Mouse (Mus musculus): Measurements from ENCODE around the gene Kalrn. TPM values are rescaled to one million over a fixed set of nuclear protein-coding genes. Genes with fewer than 3 reads are reported as not detected.

The Kalrn gene
- polyA plus RNA-seq, 1 experiment from 2014 or later: 23.0 TPM

DNA sequence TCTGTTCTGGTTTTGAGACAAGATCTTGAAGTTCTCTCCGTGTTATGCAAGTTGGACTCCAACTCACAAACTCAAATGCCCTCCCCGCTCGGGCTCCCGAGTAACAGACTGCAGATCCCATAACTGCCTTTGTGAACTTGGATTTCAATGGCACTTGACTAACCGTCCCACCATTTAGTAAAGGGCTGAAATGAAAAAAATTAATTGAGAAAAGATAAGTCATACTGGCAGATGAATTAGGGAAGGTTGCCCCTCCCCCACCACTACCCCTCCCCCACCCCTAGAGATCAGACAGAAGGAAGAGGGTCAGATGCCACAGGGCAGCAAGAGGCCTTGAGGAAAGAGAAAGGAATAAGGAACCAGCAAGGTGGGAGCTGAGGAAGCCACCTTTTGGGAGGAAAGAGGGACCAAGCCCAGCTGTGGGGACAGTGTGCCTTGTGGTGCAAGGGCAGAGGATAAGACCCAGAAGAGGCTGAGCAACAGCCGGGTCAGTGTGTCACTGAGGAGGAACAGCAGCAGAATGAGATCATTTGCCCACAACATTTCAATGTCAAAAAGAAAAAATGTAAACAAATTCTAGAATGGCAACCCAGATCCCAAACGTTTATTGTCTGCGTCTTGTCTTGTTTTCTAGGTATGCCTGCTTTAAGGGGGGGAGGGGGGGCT lies 21.4 kb upstream of the Kalrn start:
- Histone ChIP-seq H3K4me2 (no peak overlapping the region), H3K4me1 (ENCODE audit: control insufficient read depth, insufficient read depth, low read length) (peaks cover 6% of the 10 kb centered on the region; the same call in 1 of the 2 replicates), H3K4me3 (ENCODE audit: low read depth, low read length) (no peak overlapping the region), H3K27ac (ENCODE audit: low read depth, low read length) (no peak overlapping the region), H3K36me3 (ENCODE audit: control insufficient read depth, insufficient read depth, low read length) (no peaks in the 10 kb centered on the region), H3K9me3 (replicated peaks; ENCODE audit: control insufficient read depth, low read length) (no peaks in the 10 kb centered on the region), H3K9ac (ENCODE audit: low read depth, low read length) (no peak overlapping the region), H3K27me3 (ENCODE audit: control insufficient read depth, insufficient read depth, low read length) (no peaks in the 10 kb centered on the region)
- WGBS (ENCODE audit: insufficient replicate concordance): 59% methylated on average over 8 of the region's 8 CpGs
- ATAC-seq (replicated peaks; ENCODE audit: insufficient number of reproducible peaks, low FRiP score, low TSS enrichment): no peak

GRCm38 (mm10) chr16:34592696-34593095 lies 19.4 kb upstream of the Kalrn start:
- no peak for ATAC-seq (replicated peaks; ENCODE audit: insufficient number of reproducible peaks, low FRiP score, low TSS enrichment)
- no peaks in the 10 kb centered on the region for H3K9me3 ChIP-seq (replicated peaks; ENCODE audit: control insufficient read depth, low read length)
- no peaks in the 10 kb centered on the region for H3K27me3 ChIP-seq (ENCODE audit: control insufficient read depth, insufficient read depth, low read length)
- H3K4me3 ChIP-seq (ENCODE audit: low read depth, low read length): no peak overlapping the region
- H3K27ac ChIP-seq (ENCODE audit: low read depth, low read length): no peak overlapping the region
- no peaks in the 10 kb centered on the region for H3K36me3 ChIP-seq (ENCODE audit: control insufficient read depth, insufficient read depth, low read length)
- no peak overlapping the region for H3K9ac ChIP-seq (ENCODE audit: low read depth, low read length)
- WGBS (ENCODE audit: insufficient replicate concordance): 53% methylated on average over 2 of the region's 2 CpGs
- peaks cover 6% of the 10 kb centered on the region; the same call in 1 of the 2 replicates for H3K4me1 ChIP-seq (ENCODE audit: control insufficient read depth, insufficient read depth, low read length)
- no peak overlapping the region for H3K4me2 ChIP-seq

DNA sequence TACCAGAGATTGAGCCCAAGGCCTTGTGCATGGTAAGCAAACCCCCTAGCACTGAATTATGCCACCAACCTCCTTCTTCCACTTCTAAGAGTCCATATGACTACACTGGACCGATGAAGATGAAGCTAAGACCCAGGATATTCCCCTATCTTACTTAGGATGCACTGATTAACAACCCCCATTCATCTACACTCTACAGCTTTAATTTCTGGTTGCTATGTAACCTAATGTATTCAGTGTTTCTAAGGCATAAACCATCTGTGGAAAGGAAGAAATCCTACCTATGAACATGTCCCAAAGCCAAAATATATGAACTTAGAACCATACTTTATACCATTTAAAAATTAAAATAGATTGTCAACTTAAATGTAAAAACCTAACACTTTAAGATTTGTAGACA lies 18.6 kb upstream of the Kalrn start:
- Histone ChIP-seq H3K9ac (ENCODE audit: low read depth, low read length) (no peak overlapping the region), H3K9me3 (replicated peaks; ENCODE audit: control insufficient read depth, low read length) (no peaks in the 10 kb centered on the region), H3K4me1 (ENCODE audit: control insufficient read depth, insufficient read depth, low read length) (peaks cover 6% of the 10 kb centered on the region; the same call in 1 of the 2 replicates), H3K36me3 (ENCODE audit: control insufficient read depth, insufficient read depth, low read length) (no peaks in the 10 kb centered on the region), H3K27me3 (ENCODE audit: control insufficient read depth, insufficient read depth, low read length) (no peaks in the 10 kb centered on the region), H3K4me2 (no peak overlapping the region), H3K27ac (ENCODE audit: low read depth, low read length) (no peak overlapping the region), H3K4me3 (ENCODE audit: low read depth, low read length) (no peak overlapping the region)
- WGBS (ENCODE audit: insufficient replicate concordance): 90% methylated on average over 1 of the region's 1 CpGs
- no peak for ATAC-seq (replicated peaks; ENCODE audit: insufficient number of reproducible peaks, low FRiP score, low TSS enrichment)

- Histone ChIP-seq H3K4me1 (ENCODE audit: control insufficient read depth, insufficient read depth, low read length) (no peaks in the 10 kb centered on the region), H3K27me3 (ENCODE audit: control insufficient read depth, insufficient read depth, low read length) (no peaks in the 10 kb centered on the region), H3K4me2 (no peak overlapping the region), H3K9me3 (replicated peaks; ENCODE audit: control insufficient read depth, low read length) (no peaks in the 10 kb centered on the region), H3K36me3 (ENCODE audit: control insufficient read depth, insufficient read depth, low read length) (no peaks in the 10 kb centered on the region), H3K4me3 (ENCODE audit: low read depth, low read length) (no peak overlapping the region), H3K9ac (ENCODE audit: low read depth, low read length) (no peak overlapping the region), H3K27ac (ENCODE audit: low read depth, low read length) (no peak overlapping the region)
- no peak for ATAC-seq (replicated peaks; ENCODE audit: insufficient number of reproducible peaks, low FRiP score, low TSS enrichment)
- 84% methylated on average over 4 of the region's 4 CpGs for WGBS (ENCODE audit: insufficient replicate concordance)
Measured at GRCm38 (mm10) chr16:34579671-34580326, 6.5 kb upstream of the Kalrn start.

GRCm38 (mm10) chr16:34573856-34574491 lies 642 bp upstream of the Kalrn start:
- ATAC-seq (replicated peaks; ENCODE audit: insufficient number of reproducible peaks, low FRiP score, low TSS enrichment): peak; percentile 37
- Histone ChIP-seq H3K4me3 (ENCODE audit: low read depth, low read length) (peak overlapping the region; percentile 61), H3K4me2 (peak overlapping the region; percentile 92), H3K9ac (ENCODE audit: low read depth, low read length) (peak overlapping the region; percentile 91), H3K27ac (ENCODE audit: low read depth, low read length) (peak overlapping the region; percentile 82), H3K9me3 (replicated peaks; ENCODE audit: control insufficient read depth, low read length) (no peaks in the 10 kb centered on the region), H3K36me3 (ENCODE audit: control insufficient read depth, insufficient read depth, low read length) (no peaks in the 10 kb centered on the region), H3K4me1 (ENCODE audit: control insufficient read depth, insufficient read depth, low read length) (peaks cover 10% of the 10 kb centered on the region), H3K27me3 (ENCODE audit: control insufficient read depth, insufficient read depth, low read length) (peaks cover 12% of the 10 kb centered on the region)
- WGBS (ENCODE audit: insufficient replicate concordance): under 1% methylated on average over 29 of the region's 42 CpGs

GRCm38 (mm10) chr16:34572406-34573150 lies 754 bp downstream of the Kalrn start:
- Histone ChIP-seq H3K4me2 (peak overlapping the region; percentile 92), H3K36me3 (ENCODE audit: control insufficient read depth, insufficient read depth, low read length) (no peaks in the 10 kb centered on the region), H3K4me3 (ENCODE audit: low read depth, low read length) (peak overlapping the region; percentile 61), H3K4me1 (ENCODE audit: control insufficient read depth, insufficient read depth, low read length) (peaks cover 10% of the 10 kb centered on the region), H3K9me3 (replicated peaks; ENCODE audit: control insufficient read depth, low read length) (no peaks in the 10 kb centered on the region), H3K27me3 (ENCODE audit: control insufficient read depth, insufficient read depth, low read length) (peaks cover 12% of the 10 kb centered on the region), H3K27ac (ENCODE audit: low read depth, low read length) (no peak overlapping the region), H3K9ac (ENCODE audit: low read depth, low read length) (peak overlapping the region; percentile 91)
- WGBS (ENCODE audit: insufficient replicate concordance): under 1% methylated on average over 59 of the region's 61 CpGs
- ATAC-seq (replicated peaks; ENCODE audit: insufficient number of reproducible peaks, low FRiP score, low TSS enrichment): no peak

DNA sequence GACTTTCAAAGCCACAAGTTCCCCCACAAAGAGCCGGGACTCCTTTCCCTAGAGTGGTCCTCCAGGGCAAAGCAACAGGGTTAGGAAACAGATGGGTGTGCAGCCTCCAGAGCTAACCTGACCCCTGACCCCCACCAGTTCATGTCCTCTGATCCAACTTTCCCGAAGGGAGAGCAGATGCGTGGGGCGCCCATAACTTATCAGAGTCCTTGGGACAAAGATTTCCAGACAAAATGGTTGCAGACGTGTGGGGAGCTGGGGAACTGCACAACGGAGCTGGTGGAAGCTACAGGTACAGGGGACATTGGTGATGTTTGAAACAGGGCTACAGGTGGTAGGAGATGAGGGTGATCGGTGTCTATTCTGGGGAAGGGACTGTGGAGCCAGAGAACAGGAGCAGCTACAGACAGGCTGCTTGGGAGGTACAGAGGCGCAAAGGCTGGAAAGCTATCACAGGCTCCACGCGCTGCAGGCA lies 1.4 kb downstream of the Kalrn start:
- no peaks in the 10 kb centered on the region for H3K9me3 ChIP-seq (replicated peaks; ENCODE audit: control insufficient read depth, low read length)
- H3K36me3 ChIP-seq (ENCODE audit: control insufficient read depth, insufficient read depth, low read length): peaks cover 2% of the 10 kb centered on the region; the same call in 1 of the 2 replicates
- H3K4me1 ChIP-seq (ENCODE audit: control insufficient read depth, insufficient read depth, low read length): peaks cover 10% of the 10 kb centered on the region
- peak overlapping the region; percentile 61 for H3K4me3 ChIP-seq (ENCODE audit: low read depth, low read length)
- peak overlapping the region; percentile 92 for H3K4me2 ChIP-seq
- no peak overlapping the region for H3K27ac ChIP-seq (ENCODE audit: low read depth, low read length)
- H3K27me3 ChIP-seq (ENCODE audit: control insufficient read depth, insufficient read depth, low read length): peaks cover 12% of the 10 kb centered on the region
- H3K9ac ChIP-seq (ENCODE audit: low read depth, low read length): peak overlapping the region; percentile 91
- no peak for ATAC-seq (replicated peaks; ENCODE audit: insufficient number of reproducible peaks, low FRiP score, low TSS enrichment)
- 1% methylated on average over 10 of the region's 10 CpGs for WGBS (ENCODE audit: insufficient replicate concordance)

DNA sequence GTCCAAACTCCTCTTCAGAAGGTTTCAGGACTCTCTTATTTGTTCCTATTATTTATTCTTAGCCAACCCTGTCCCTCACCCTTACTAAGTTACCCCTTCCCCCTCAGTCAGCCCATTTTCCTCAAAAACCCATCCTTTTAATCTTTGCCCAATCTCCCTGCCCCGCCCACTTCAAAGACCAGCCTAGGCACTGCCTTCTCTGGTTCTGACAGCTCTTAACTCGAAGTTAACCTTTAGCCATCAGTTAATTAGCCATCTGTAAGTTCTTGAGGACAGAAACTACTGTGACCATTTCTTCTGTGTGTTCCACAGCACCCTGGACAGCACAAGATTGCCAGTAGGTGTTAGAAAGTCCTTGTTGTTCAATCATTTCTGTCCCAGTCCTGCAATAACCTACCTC lies 3.4 kb downstream of the Kalrn start:
- Histone ChIP-seq H3K27me3 (ENCODE audit: control insufficient read depth, insufficient read depth, low read length) (peaks cover 12% of the 10 kb centered on the region), H3K9me3 (replicated peaks; ENCODE audit: control insufficient read depth, low read length) (no peaks in the 10 kb centered on the region), H3K4me1 (ENCODE audit: control insufficient read depth, insufficient read depth, low read length) (peaks cover 10% of the 10 kb centered on the region), H3K4me3 (ENCODE audit: low read depth, low read length) (no peak overlapping the region), H3K27ac (ENCODE audit: low read depth, low read length) (no peak overlapping the region), H3K4me2 (no peak overlapping the region), H3K9ac (ENCODE audit: low read depth, low read length) (no peak overlapping the region), H3K36me3 (ENCODE audit: control insufficient read depth, insufficient read depth, low read length) (peaks cover 2% of the 10 kb centered on the region; the same call in 1 of the 2 replicates)
- WGBS (ENCODE audit: insufficient replicate concordance): 54% methylated on average over 2 of the region's 2 CpGs
- no peak for ATAC-seq (replicated peaks; ENCODE audit: insufficient number of reproducible peaks, low FRiP score, low TSS enrichment)

All from heart, embryonic 11.5 days (tissue).